Comparison of ENCODE assay signal across 19 mouse cellular contexts in genomic region chr4:33464432-33464831, GRCm38 (mm10).
"Had no signal": no experiment of that assay in that cellular context is flagged by ENCODE, and none has a peak within 500 bp of the region (broad histone marks: within the 10 kb centered on the region; RNA-seq: fewer than 3 reads in every experiment).

No protein-coding gene starts in this region.

- H3K9me3 ChIP-seq: liver, embryonic 15.5 days; lung, embryonic 15.5 days; midbrain, embryonic 10.5 days; midbrain, embryonic 12.5 days; neural tube, embryonic 13.5 days; neural tube, embryonic 15.5 days had no signal

- H3K9ac ChIP-seq: liver, embryonic 15.5 days; lung, embryonic 15.5 days; midbrain, embryonic 12.5 days; neural tube, embryonic 13.5 days; neural tube, embryonic 15.5 days had no signal

- DNase-seq: lung, adult 2 months; lung, postnatal 10 days; midbrain, embryonic 14.5 days; retina, postnatal 1 day; right cerebral cortex, adult 18-20 months; right cerebral cortex, postnatal 25 days; right cerebral cortex, postnatal 4 days; spleen, adult 18-20 months; thymus, adult 18-20 months; thymus, postnatal 14 days; thymus, postnatal 36 days had no signal

- H3K36me3 ChIP-seq: lung, embryonic 15.5 days had no signal

- H3K4me1 ChIP-seq: midbrain, embryonic 10.5 days; midbrain, embryonic 12.5 days; neural tube, embryonic 13.5 days; neural tube, embryonic 15.5 days had no signal

- H3K4me2 ChIP-seq: liver, embryonic 15.5 days; lung, embryonic 15.5 days; midbrain, embryonic 12.5 days; neural tube, embryonic 13.5 days; neural tube, embryonic 15.5 days had no signal

- H3K27ac ChIP-seq: lung, embryonic 15.5 days; midbrain, embryonic 10.5 days; midbrain, embryonic 12.5 days; neural tube, embryonic 13.5 days; neural tube, embryonic 15.5 days had no signal

- H3K27me3 ChIP-seq: liver, embryonic 15.5 days; lung, embryonic 15.5 days; midbrain, embryonic 12.5 days; neural tube, embryonic 13.5 days; neural tube, embryonic 15.5 days had no signal

- ATAC-seq: midbrain, embryonic 16.5 days had no signal

- H3K4me3 ChIP-seq: liver, embryonic 15.5 days; lung, embryonic 15.5 days; midbrain, embryonic 10.5 days; midbrain, embryonic 12.5 days; myocyte; neural tube, embryonic 13.5 days; neural tube, embryonic 15.5 days had no signal
